Mouse (Mus musculus): ENCODE data around the gene Rab33b. TPM values are rescaled to one million over a fixed set of nuclear protein-coding genes. Genes with fewer than 3 reads are reported as not detected.
A peak's percentile ranks its signal among the peaks of the same experiment; 100 is the strongest.

Rab33b gene
- polyA plus RNA-seq, 1 experiment: 7.7 TPM

GRCm38 (mm10) chr3:51531473-51532281 is 48.0 kb downstream of the Rab33b start:
- H3K36me3 ChIP-seq (ENCODE audit: control insufficient read depth, insufficient read depth, low read length, poor library complexity, severe bottlenecking): no peaks in the 10 kb centered on the region

GRCm38 (mm10) chr3:51532282-51532620 is 48.5 kb downstream of the Rab33b start:
- H3K36me3 ChIP-seq (ENCODE audit: control insufficient read depth, insufficient read depth, low read length, poor library complexity, severe bottlenecking): no peaks in the 10 kb centered on the region
- H3K4me3 ChIP-seq (ENCODE audit: low read depth, low read length): no peak overlapping the region
- no peaks in the 10 kb centered on the region for H3K4me1 ChIP-seq (ENCODE audit: control insufficient read depth, insufficient read depth, low read length)
- H3K27ac ChIP-seq (ENCODE audit: insufficient read depth, low read length): no peak overlapping the region
- TF ChIP-seq POLR2A (IDR thresholded peaks at IDR 0.05; ENCODE audit: insufficient read depth, low read length): no peak
- TF ChIP-seq EP300 (IDR thresholded peaks at IDR 0.05; ENCODE audit: insufficient read depth, low read depth, low read length): no peak
- TF ChIP-seq CTCF (IDR thresholded peaks at IDR 0.05; ENCODE audit: low read depth, low read length): no peak
- no peaks in the 10 kb centered on the region for H3K27me3 ChIP-seq (ENCODE audit: control insufficient read depth, insufficient read depth, low read length, poor library complexity, severe bottlenecking)
- H3K9ac ChIP-seq (ENCODE audit: low read depth, poor library complexity, severe bottlenecking): no peak overlapping the region
- no peaks in the 10 kb centered on the region for H3K9me3 ChIP-seq (replicated peaks; ENCODE audit: control insufficient read depth, insufficient read depth, low read length, poor library complexity, severe bottlenecking)

More at GRCm38 (mm10) chr3:51531473-51532281, 48.0 kb downstream of the Rab33b start:
- TF ChIP-seq CTCF (IDR thresholded peaks at IDR 0.05; ENCODE audit: low read depth, low read length) (no peak), POLR2A (IDR thresholded peaks at IDR 0.05; ENCODE audit: insufficient read depth, low read length) (no peak), EP300 (IDR thresholded peaks at IDR 0.05; ENCODE audit: insufficient read depth, low read depth, low read length) (no peak)
- no peak overlapping the region for H3K9ac ChIP-seq (ENCODE audit: low read depth, poor library complexity, severe bottlenecking)
- H3K27me3 ChIP-seq (ENCODE audit: control insufficient read depth, insufficient read depth, low read length, poor library complexity, severe bottlenecking): no peaks in the 10 kb centered on the region
- H3K4me3 ChIP-seq (ENCODE audit: low read depth, low read length): no peak overlapping the region
- H3K27ac ChIP-seq (ENCODE audit: insufficient read depth, low read length): no peak overlapping the region
- H3K4me1 ChIP-seq (ENCODE audit: control insufficient read depth, insufficient read depth, low read length): no peaks in the 10 kb centered on the region
- H3K9me3 ChIP-seq (replicated peaks; ENCODE audit: control insufficient read depth, insufficient read depth, low read length, poor library complexity, severe bottlenecking): no peaks in the 10 kb centered on the region

GRCm38 (mm10) chr3:51533573-51533972 is 49.9 kb downstream of the Rab33b start:
- Histone ChIP-seq H3K36me3 (ENCODE audit: control insufficient read depth, insufficient read depth, low read length, poor library complexity, severe bottlenecking) (no peaks in the 10 kb centered on the region), H3K27me3 (ENCODE audit: control insufficient read depth, insufficient read depth, low read length, poor library complexity, severe bottlenecking) (no peaks in the 10 kb centered on the region), H3K4me1 (ENCODE audit: control insufficient read depth, insufficient read depth, low read length) (no peaks in the 10 kb centered on the region), H3K27ac (ENCODE audit: insufficient read depth, low read length) (no peak overlapping the region), H3K4me3 (ENCODE audit: low read depth, low read length) (no peak overlapping the region), H3K9me3 (replicated peaks; ENCODE audit: control insufficient read depth, insufficient read depth, low read length, poor library complexity, severe bottlenecking) (no peaks in the 10 kb centered on the region), H3K9ac (ENCODE audit: low read depth, poor library complexity, severe bottlenecking) (no peak overlapping the region)
- TF ChIP-seq POLR2A (IDR thresholded peaks at IDR 0.05; ENCODE audit: insufficient read depth, low read length) (no peak), CTCF (IDR thresholded peaks at IDR 0.05; ENCODE audit: low read depth, low read length) (no peak), EP300 (IDR thresholded peaks at IDR 0.05; ENCODE audit: insufficient read depth, low read depth, low read length) (no peak)

GRCm38 (mm10) chr3:51534013-51534412 is 50.3 kb downstream of the Rab33b start:
- Histone ChIP-seq H3K36me3 (ENCODE audit: control insufficient read depth, insufficient read depth, low read length, poor library complexity, severe bottlenecking) (no peaks in the 10 kb centered on the region), H3K27me3 (ENCODE audit: control insufficient read depth, insufficient read depth, low read length, poor library complexity, severe bottlenecking) (no peaks in the 10 kb centered on the region), H3K27ac (ENCODE audit: insufficient read depth, low read length) (no peak overlapping the region), H3K4me1 (ENCODE audit: control insufficient read depth, insufficient read depth, low read length) (no peaks in the 10 kb centered on the region), H3K4me3 (ENCODE audit: low read depth, low read length) (no peak overlapping the region), H3K9ac (ENCODE audit: low read depth, poor library complexity, severe bottlenecking) (no peak overlapping the region), H3K9me3 (replicated peaks; ENCODE audit: control insufficient read depth, insufficient read depth, low read length, poor library complexity, severe bottlenecking) (no peaks in the 10 kb centered on the region)
- TF ChIP-seq POLR2A (IDR thresholded peaks at IDR 0.05; ENCODE audit: insufficient read depth, low read length): no peak
- no peak for TF ChIP-seq CTCF (IDR thresholded peaks at IDR 0.05; ENCODE audit: low read depth, low read length)
- no peak for TF ChIP-seq EP300 (IDR thresholded peaks at IDR 0.05; ENCODE audit: insufficient read depth, low read depth, low read length)

- Histone ChIP-seq H3K27me3 (ENCODE audit: control insufficient read depth, insufficient read depth, low read length, poor library complexity, severe bottlenecking) (no peaks in the 10 kb centered on the region), H3K36me3 (ENCODE audit: control insufficient read depth, insufficient read depth, low read length, poor library complexity, severe bottlenecking) (no peaks in the 10 kb centered on the region), H3K4me1 (ENCODE audit: control insufficient read depth, insufficient read depth, low read length) (no peaks in the 10 kb centered on the region), H3K9ac (ENCODE audit: low read depth, poor library complexity, severe bottlenecking) (no peak overlapping the region), H3K27ac (ENCODE audit: insufficient read depth, low read length) (no peak overlapping the region; the same call in 1 of the 2 replicates), H3K9me3 (replicated peaks; ENCODE audit: control insufficient read depth, insufficient read depth, low read length, poor library complexity, severe bottlenecking) (no peaks in the 10 kb centered on the region), H3K4me3 (ENCODE audit: low read depth, low read length) (no peak overlapping the region)
- TF ChIP-seq CTCF (IDR thresholded peaks at IDR 0.05; ENCODE audit: low read depth, low read length) (peak; percentile 92), EP300 (IDR thresholded peaks at IDR 0.05; ENCODE audit: insufficient read depth, low read depth, low read length) (0 out of 2 replicates have a peak, but pooled peaks have one; percentile 25), POLR2A (IDR thresholded peaks at IDR 0.05; ENCODE audit: insufficient read depth, low read length) (no peak)
Measured at GRCm38 (mm10) chr3:51539567-51540408, 56.1 kb downstream of the Rab33b start.

Data from ES-Bruce4 (cell line).